Mouse (Mus musculus) stomach, embryonic 14.5 days (tissue): ENCODE data around the gene Mpp4. TPM values are rescaled to one million over a fixed set of nuclear protein-coding genes. Genes with fewer than 3 reads are reported as not detected.

ENCODE experiments used
- ATAC-seq: fragments of 200-750 bp; cut with Nextera tagmentation; 2 replicates; pipeline ENCODE4 v1.8.0; 2017; ENCODE audit warnings: low read depth, moderate TSS enrichment; ENCODE audit not compliant: insufficient number of reproducible peaks, insufficient read depth, low FRiP score
- H3K27ac ChIP-seq: fragments of 300-500 bp; sonication (generic); 2 replicates; pipeline ENCODE4 v1.5.1; 2014; ENCODE audit warnings: mild to moderate bottlenecking, low read length, moderate library complexity, mixed read lengths
- H3K27me3 ChIP-seq: fragments of 300-500 bp; sonication (generic); 2 replicates; pipeline ENCODE4 v1.6.1; 2014; ENCODE audit warnings: low read length, control low read depth, mixed read lengths; ENCODE audit not compliant: control insufficient read depth, insufficient read depth
- H3K36me3 ChIP-seq: fragments of 300-500 bp; sonication (generic); 2 replicates; pipeline ENCODE4 v1.6.1; 2014; ENCODE audit warnings: mild to moderate bottlenecking, control low read depth, low read length, moderate library complexity, mixed read lengths; ENCODE audit not compliant: control insufficient read depth, insufficient read depth
- H3K4me1 ChIP-seq: fragments of 300-500 bp; sonication (generic); 2 replicates; pipeline ENCODE4 v1.6.1; 2014; ENCODE audit warnings: low read length, control low read depth, mixed read lengths; ENCODE audit not compliant: control insufficient read depth, insufficient read depth
- H3K4me2 ChIP-seq: fragments of 300-500 bp; sonication (generic); replicated peaks from 2 replicates; pipeline ENCODE4 v1.6.1; 2014; ENCODE audit warnings: low read depth, low read length, control low read depth
- H3K4me3 ChIP-seq: fragments of 300-500 bp; sonication (generic); 2 replicates; pipeline ENCODE4 v1.5.1; 2014; ENCODE audit warnings: low read depth, low read length, control low read depth
- H3K9ac ChIP-seq: fragments of 300-500 bp; sonication (generic); replicated peaks from 2 replicates; pipeline ENCODE4 v1.6.1; 2014; ENCODE audit warnings: low read depth, mild to moderate bottlenecking, control low read depth, low read length, moderate library complexity, mixed read lengths
- H3K9me3 ChIP-seq: fragments of 300-500 bp; sonication (generic); 2 replicates; pipeline ENCODE4 v1.6.1; 2016; ENCODE audit warnings: low read depth, low read length, control low read depth; ENCODE audit not compliant: control insufficient read depth
- WGBS: fragments of 180-500 bp; shearing (Covaris S2); extraction: QIAGEN DNeasy Blood & Tissue Kit; methylation state at CpG from one replicate; pipeline ENCODE4 v1.1.7; 2014; 5-methylcytosine and 5-hydroxymethylcytosine counted together
- polyA plus RNA-seq: library from polyadenylated mRNA; unstranded; fragments of >200 nt; fragmentation: Nextera tagmentation; extraction: Ambion mirVana; gene quantifications from 2 replicates; pipeline ENCODE4 v1.2.1, GENCODE M21; 2014

The Mpp4 gene
- polyA plus RNA-seq, 1 experiment from 2014 or later: 0.46 TPM

DNA sequence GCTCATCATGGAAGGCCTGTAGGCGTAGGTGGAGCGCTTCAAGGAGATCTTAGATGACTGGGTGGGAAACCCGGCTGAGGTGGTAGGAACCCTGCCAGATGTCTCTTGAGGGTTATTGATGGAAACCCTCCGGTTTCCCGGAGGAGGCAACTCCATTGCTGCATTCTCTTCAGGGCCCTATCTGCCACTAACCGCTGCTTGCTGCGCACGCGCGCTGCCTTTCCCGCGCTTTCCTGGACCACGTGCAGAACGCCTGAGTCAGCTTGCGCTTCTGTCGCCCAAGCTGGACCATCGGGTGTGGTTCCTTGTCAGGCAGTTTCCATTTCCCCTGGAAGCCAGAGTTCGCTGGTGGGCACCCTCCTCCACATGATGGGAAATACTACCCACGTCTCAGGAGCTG lies 68.5 kb downstream of the Mpp4 start, which contains the start of gene C2cd6:
Gene C2cd6 (minus strand): TSS at position 196 of the 400 bp plus-strand sequence.
- no peaks in the 10 kb centered on the region for H3K4me1 ChIP-seq
- no peaks in the 10 kb centered on the region for H3K27me3 ChIP-seq
- WGBS: 88% methylated on average over 19 of the region's 19 CpGs
- no peak for ATAC-seq
- H3K9me3 ChIP-seq: no peaks in the 10 kb centered on the region
- no peak within 1 kb of the TSS for H3K9ac ChIP-seq
- no peaks in the 10 kb centered on the region; the same call in 1 of the 2 replicates for H3K36me3 ChIP-seq
- no peak within 1 kb of the TSS for H3K4me2 ChIP-seq
- H3K4me3 ChIP-seq: no peak within 1 kb of the TSS
- H3K27ac ChIP-seq: no peak within 1 kb of the TSS

Other genes with a start within 250 kb of the Mpp4 start
- gene Trak2, start 190.0 kb downstream of the Mpp4 start, polyA plus RNA-seq: 12.8 and 13.5 TPM in 2 replicates
- gene Stradb, start 189.9 kb downstream of the Mpp4 start, polyA plus RNA-seq: 26.4 and 30.0 TPM in 2 replicates
- gene C2cd6, start 68.5 kb downstream of the Mpp4 start, polyA plus RNA-seq: not detected in 2 replicates
- gene Tmem237, start 43.0 kb downstream of the Mpp4 start, polyA plus RNA-seq: 40.9 and 43.2 TPM in 2 replicates
- gene Als2, start 73.8 kb upstream of the Mpp4 start, polyA plus RNA-seq: 8.3 and 10.3 TPM in 2 replicates
- gene Cdk15, start 93.5 kb upstream of the Mpp4 start, polyA plus RNA-seq: not detected in 2 replicates